In the genomic region with DNA sequence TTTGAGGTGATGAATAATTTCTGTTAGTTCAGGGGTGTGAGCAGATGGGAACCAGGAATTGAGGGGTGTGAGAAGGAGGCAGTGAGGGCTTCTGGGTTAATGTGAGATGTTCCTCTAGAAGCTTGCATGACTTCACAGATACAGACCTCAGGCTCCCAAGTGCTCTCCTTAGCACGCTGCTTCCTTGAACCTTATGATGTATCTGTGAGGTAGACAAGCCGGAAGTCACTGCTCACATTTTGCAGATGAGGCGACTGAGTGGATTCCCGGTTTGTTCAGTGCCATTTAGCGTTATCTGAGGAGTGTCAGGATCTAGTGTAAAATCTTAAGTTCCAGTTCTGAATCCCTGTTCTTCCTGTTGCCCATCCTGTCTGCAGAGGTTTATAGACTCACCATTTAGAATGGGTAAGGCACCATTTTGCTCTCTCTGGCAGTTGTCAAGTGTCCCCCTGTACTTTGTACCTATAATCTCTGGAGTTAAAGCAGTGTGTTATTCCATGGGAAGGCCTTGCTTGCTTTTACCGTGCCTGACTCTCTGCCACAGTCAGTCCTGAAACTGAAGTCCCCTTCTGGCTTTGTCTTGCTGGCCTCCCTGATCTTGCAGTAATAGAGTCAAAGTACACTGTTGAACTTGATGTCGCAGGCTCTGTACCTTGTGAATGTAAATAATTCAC, we compare ENCODE assay signal across 10 mouse cellular contexts. TPM values are rescaled to one million over a fixed set of nuclear protein-coding genes. Genes with fewer than 3 reads are reported as not detected.
A peak's percentile ranks its signal among the peaks of the same experiment; 100 is the strongest.
DNase-seq lines count a peak whose midpoint lies in the region; ATAC-seq and TF ChIP-seq lines count a peak whose summit lies in the region.
"Had no signal": no experiment of that assay in that cellular context is flagged by ENCODE, and none has a peak within 500 bp of the region (broad histone marks: within the 10 kb centered on the region; RNA-seq: fewer than 3 reads in every experiment).

No protein-coding gene starts in this region.

- no peaks in the 10 kb centered on the region for H3K9me3 ChIP-seq in CH12.LX (replicated peaks; ENCODE audit: low read length)
- no peaks in the 10 kb centered on the region for H3K9me3 ChIP-seq in hindbrain, embryonic 11.5 days (ENCODE audit: control insufficient read depth, low read length)
- H3K9me3 ChIP-seq in midbrain, embryonic 10.5 days (replicated peaks) = no peaks in the 10 kb centered on the region

- no peak for TF ChIP-seq POLR2A in heart, adult 2 months (IDR thresholded peaks at IDR 0.05; ENCODE audit: insufficient read depth, low read depth, low read length)
- no peak for TF ChIP-seq POLR2A in CH12.LX (IDR thresholded peaks at IDR 0.05; ENCODE audit: low read depth, low read length)
- no peak for TF ChIP-seq POLR2A in thymus, adult 2 months (IDR thresholded peaks at IDR 0.05; ENCODE audit: control insufficient read depth, extremely low read depth, insufficient read depth, low read length, poor library complexity)

- DNase-seq in heart, adult 2 months = no peak
- DNase-seq in heart, postnatal 14 days = no peak
- no peak for DNase-seq in CH12.LX (ENCODE audit: extremely low read depth)
- DNase-seq in hindbrain, embryonic 11.5 days (ENCODE audit: low spot score) = no peak
- no peak for DNase-seq in midbrain, embryonic 10.5 days (ENCODE audit: low spot score)
- DNase-seq in thymus, adult 2 months = no peak
- no peak for DNase-seq in urinary bladder, adult 2 months (ENCODE audit: low spot score)
- DNase-seq in spleen, postnatal 10 days (ENCODE audit: low spot score in 2 of 2) = no peak
- DNase-seq: adrenal gland, postnatal 14 days; right cerebral cortex, adult 18-20 months had no signal

- WGBS in heart, adult 2 months = 35% methylated on average over 7 of the region's 7 CpGs
- WGBS in hindbrain, embryonic 11.5 days = 77% methylated on average over 7 of the region's 7 CpGs
- WGBS in midbrain, embryonic 10.5 days = 90% methylated on average over 7 of the region's 7 CpGs
- WGBS in thymus, adult 2 months = 90% methylated on average over 7 of the region's 7 CpGs

- no peaks in the 10 kb centered on the region for H3K27me3 ChIP-seq in heart, adult 2 months (ENCODE audit: control insufficient read depth, insufficient read depth, low read length)
- H3K27me3 ChIP-seq in CH12.LX (replicated peaks) = peaks cover 7% of the 10 kb centered on the region
- H3K27me3 ChIP-seq in hindbrain, embryonic 11.5 days (ENCODE audit: control insufficient read depth, insufficient read depth, low read length) = no peaks in the 10 kb centered on the region
- H3K27me3 ChIP-seq in midbrain, embryonic 10.5 days (ENCODE audit: low read depth, poor library complexity, severe bottlenecking) = peaks cover 5% of the 10 kb centered on the region; the same call in 1 of the 2 replicates
- H3K27me3 ChIP-seq in thymus, adult 2 months (ENCODE audit: control insufficient read depth, insufficient read depth, low read length) = no peaks in the 10 kb centered on the region

- intact Hi-C loops in heart, adult 2 months (cut with DNase I) = no loop called here
- intact Hi-C loops in heart, postnatal 14 days (cut with DNase I) = no loop called here

- H3K4me3 ChIP-seq in heart, adult 2 months = peak overlapping the region; percentile 99; the same call in 1 of the 2 replicates
- H3K4me3 ChIP-seq in CH12.LX (replicated peaks in 1 of 3; ENCODE audit: low read depth in 2 of 3, low read length in 2 of 3, poor library complexity in 1 of 3) = peak overlapping the region in 1 of 3 experiments; percentile 40
- H3K4me3 ChIP-seq in hindbrain, embryonic 11.5 days (ENCODE audit: low read depth, low read length) = peak overlapping the region; percentile 67
- H3K4me3 ChIP-seq in midbrain, embryonic 10.5 days = peak overlapping the region; percentile 82
- no peak overlapping the region for H3K4me3 ChIP-seq in thymus, adult 2 months (ENCODE audit: control insufficient read depth, insufficient read depth, low read length)

- peaks cover 4% of the 10 kb centered on the region for H3K36me3 ChIP-seq in heart, adult 2 months (ENCODE audit: control insufficient read depth, insufficient read depth, low read length)
- peaks cover 0 to 8% of the 10 kb centered on the region in 2 experiments for H3K36me3 ChIP-seq in CH12.LX (replicated peaks in 1 of 2; ENCODE audit: control insufficient read depth in 1 of 2, insufficient read depth in 1 of 2, low read length in 1 of 2)
- H3K36me3 ChIP-seq in hindbrain, embryonic 11.5 days (ENCODE audit: control insufficient read depth, insufficient read depth, low read length) = no peaks in the 10 kb centered on the region
- peaks cover 10% of the 10 kb centered on the region; the same call in 1 of the 2 replicates for H3K36me3 ChIP-seq in midbrain, embryonic 10.5 days
- no peaks in the 10 kb centered on the region for H3K36me3 ChIP-seq in thymus, adult 2 months (ENCODE audit: control insufficient read depth, insufficient read depth, low read length)

- no peak for TF ChIP-seq EP300 in heart, adult 2 months (IDR thresholded peaks at IDR 0.05; ENCODE audit: insufficient read depth, low read depth, low read length)
- TF ChIP-seq EP300 in CH12.LX (IDR thresholded peaks at IDR 0.05; ENCODE audit: low read length) = no peak

- H3K4me1 ChIP-seq in heart, adult 2 months (ENCODE audit: control insufficient read depth, insufficient read depth, low read length) = peaks cover 16% of the 10 kb centered on the region
- H3K4me1 ChIP-seq in CH12.LX (ENCODE audit: control insufficient read depth in 1 of 2, insufficient read depth in 2 of 2) = peaks cover 15 to 40% of the 10 kb centered on the region in 2 experiments
- H3K4me1 ChIP-seq in hindbrain, embryonic 11.5 days (replicated peaks; ENCODE audit: control insufficient read depth, insufficient read depth, low read length) = peaks cover 6% of the 10 kb centered on the region; the same call in 1 of the 2 replicates
- H3K4me1 ChIP-seq in midbrain, embryonic 10.5 days = peaks cover 45% of the 10 kb centered on the region
- peaks cover 17% of the 10 kb centered on the region for H3K4me1 ChIP-seq in thymus, adult 2 months (replicated peaks; ENCODE audit: control insufficient read depth, insufficient read depth, low read length)

- no peak overlapping the region for H3K27ac ChIP-seq in heart, adult 2 months
- no peak overlapping the region for H3K27ac ChIP-seq in CH12.LX (ENCODE audit: insufficient read depth, low read depth)
- no peak overlapping the region for H3K27ac ChIP-seq in hindbrain, embryonic 11.5 days (ENCODE audit: low read depth, low read length)
- no peak overlapping the region for H3K27ac ChIP-seq in midbrain, embryonic 10.5 days (replicated peaks)
- no peak overlapping the region for H3K27ac ChIP-seq in thymus, adult 2 months (ENCODE audit: control insufficient read depth, insufficient read depth, low read length)

- peaks cover 8% of the 10 kb centered on the region for H3K79me2 ChIP-seq in heart, adult 2 months (replicated peaks; ENCODE audit: control insufficient read depth, insufficient read depth, low read length)
- peaks cover 22% of the 10 kb centered on the region for H3K79me2 ChIP-seq in CH12.LX (replicated peaks; ENCODE audit: control insufficient read depth, extremely low read depth, insufficient read depth, poor library complexity, severe bottlenecking)

- peak overlapping the region; percentile 2; the same call in 1 of the 2 replicates for H3K9ac ChIP-seq in heart, adult 2 months (ENCODE audit: low read depth, low read length)
- H3K9ac ChIP-seq in CH12.LX (ENCODE audit: insufficient read depth, low read depth) = peak overlapping the region; percentile 13; the same call in 1 of the 2 replicates
- H3K9ac ChIP-seq in hindbrain, embryonic 11.5 days (ENCODE audit: low read depth, low read length) = 0 out of 2 replicates have a peak overlapping the region, but pooled peaks have one; percentile 20

- dilution Hi-C loops in CH12.LX (cut with MboI; ENCODE audit: extremely low pct_ligation_motif_present, extremely low pct_unique_long_range_greater_than_20kb, low sequenced_read_pairs) = no loop called here

- in situ Hi-C loops in CH12.LX (cut with MboI; ENCODE audit: low pct_ligation_motif_present, low pct_unique_long_range_greater_than_20kb, low sequenced_read_pairs) = no loop called here

- ATAC-seq in hindbrain, embryonic 11.5 days (ENCODE audit: low FRiP score) = no peak

- H3K4me2 ChIP-seq in CH12.LX (ENCODE audit: insufficient read depth, low read depth, poor library complexity, severe bottlenecking) = peak overlapping the region; percentile 84
- peak overlapping the region; percentile 41 for H3K4me2 ChIP-seq in hindbrain, embryonic 11.5 days (replicated peaks; ENCODE audit: low read depth, low read length)

- no peak for TF ChIP-seq CTCF in heart, adult 2 months (IDR thresholded peaks at IDR 0.05)
- TF ChIP-seq CTCF in CH12.LX (conservative IDR thresholded peaks at IDR 0.05 in 1 of 2, IDR thresholded peaks at IDR 0.05 in 1 of 2; ENCODE audit: low read depth in 2 of 2, low read length in 2 of 2) = no peak
- TF ChIP-seq CTCF in thymus, adult 2 months (IDR thresholded peaks at IDR 0.05; ENCODE audit: borderline replicate concordance, control insufficient read depth, extremely low read depth, insufficient read depth, low read length, poor library complexity) = no peak

- TF ChIP-seq RAD21 in CH12.LX (IDR thresholded peaks at IDR 0.05; ENCODE audit: low read depth, low read length) = no peak

TF ChIP-seq in CH12.LX, 34 proteins besides CTCF, POLR2A, EP300 and RAD21 (continues in another document):
- no peak for TF ChIP-seq MEF2A (IDR thresholded peaks at IDR 0.05; ENCODE audit: borderline replicate concordance, low read depth, low read length)
- TF ChIP-seq MAZ (IDR thresholded peaks at IDR 0.05; ENCODE audit: low read depth, low read length) = no peak
- TF ChIP-seq NRF1 (IDR thresholded peaks at IDR 0.05; ENCODE audit: low read depth, low read length) = no peak
- no peak for TF ChIP-seq ETS1 (conservative IDR thresholded peaks at IDR 0.05; ENCODE audit: low read depth, low read length)
- no peak for TF ChIP-seq KAT2A (IDR thresholded peaks at IDR 0.05; ENCODE audit: insufficient replicate concordance, low read length)
- no peak for TF ChIP-seq RCOR1 (conservative IDR thresholded peaks at IDR 0.05; ENCODE audit: low read depth, low read length)
- no peak for TF ChIP-seq BHLHE40 (IDR thresholded peaks at IDR 0.05; ENCODE audit: low read depth, low read length)
- TF ChIP-seq SMC3 (IDR thresholded peaks at IDR 0.05; ENCODE audit: low read depth, low read length) = no peak
- no peak for TF ChIP-seq UBTF (IDR thresholded peaks at IDR 0.05; ENCODE audit: low read depth, low read length)

RNA-seq across cellular contexts. Expression of gene Arhgef11, which starts 3.0 kb away (rescaled TPM):
- 10 to 100 TPM; 16.0 to 20.4 TPM for total RNA-seq in heart, adult 2 months (2021)
- polyA plus RNA-seq in heart, adult 2 months (2012; rRNA removed) = 19.5 and 31.4 TPM in 2 replicates
- 10 to 100 TPM; 20.7 to 22.7 TPM for total RNA-seq in heart, postnatal 14 days (2021)
- total RNA-seq in CH12.LX (2012; rRNA removed) (7.7 and 8.7 TPM in 2 replicates), CH12.LX (2014; rRNA removed) (5.0 and 5.6 TPM in 2 replicates)
- 7.6 and 11.7 TPM in 2 replicates for polyA plus RNA-seq in CH12.LX (2012; ENCODE audit: insufficient read length, low read depth)
- polyA plus RNA-seq in hindbrain, embryonic 11.5 days (2014; fragmentation: Nextera tagmentation; extraction: Ambion mirVana) = 13.7 and 18.6 TPM in 2 replicates
- 12.9 and 15.5 TPM in 2 replicates for polyA plus RNA-seq in midbrain, embryonic 10.5 days (2016; fragmentation: Nextera tagmentation; extraction: Ambion mirVana)
- polyA plus RNA-seq in thymus, adult 2 months (2012; rRNA removed) = 32.1 and 37.0 TPM in 2 replicates
- 22.2 and 25.5 TPM in 2 replicates for polyA plus RNA-seq in urinary bladder, adult 2 months (2012; rRNA removed)
